Mouse (Mus musculus) midbrain, embryonic 16.5 days (tissue): ENCODE results near the gene Lgals8. TPM values are rescaled to one million over a fixed set of nuclear protein-coding genes. Genes with fewer than 3 reads are reported as not detected.
A peak's percentile ranks its signal among the peaks of the same experiment; 100 is the strongest.

Source experiments
- ATAC-seq: fragments of 200-750 bp; cut with Nextera tagmentation; 2 replicates; pipeline ENCODE4 v1.8.0; 2017; ENCODE audit warnings: moderate TSS enrichment
- H3K27ac ChIP-seq: fragments of 300-500 bp; sonication (generic); 2 replicates; pipeline ENCODE4 v1.5.1; 2014; ENCODE audit warnings: mild to moderate bottlenecking, low read length, mixed read lengths
- H3K27me3 ChIP-seq: fragments of 300-500 bp; sonication (generic); 2 replicates; pipeline ENCODE4 v1.6.1; 2014; ENCODE audit warnings: low read depth, low read length, mixed read lengths; ENCODE audit not compliant: control insufficient read depth, insufficient read depth
- H3K36me3 ChIP-seq: fragments of 300-500 bp; sonication (generic); 2 replicates; pipeline ENCODE4 v1.6.1; 2014; ENCODE audit warnings: mild to moderate bottlenecking, low read length, moderate library complexity, mixed read lengths; ENCODE audit not compliant: control insufficient read depth, insufficient read depth
- H3K4me1 ChIP-seq: fragments of 300-500 bp; sonication (generic); 2 replicates; pipeline ENCODE4 v1.6.1; 2014; ENCODE audit warnings: mild to moderate bottlenecking, low read length, mixed read lengths; ENCODE audit not compliant: control insufficient read depth, insufficient read depth
- H3K4me2 ChIP-seq: fragments of 300-500 bp; sonication (generic); 2 replicates; pipeline ENCODE4 v1.6.1; 2014; ENCODE audit warnings: mild to moderate bottlenecking, low read length, mixed read lengths
- H3K4me3 ChIP-seq: fragments of 300-500 bp; sonication (generic); 2 replicates; pipeline ENCODE4 v1.5.1; 2014; ENCODE audit warnings: low read depth, mild to moderate bottlenecking, low read length, moderate library complexity, mixed read lengths
- H3K9ac ChIP-seq: fragments of 300-500 bp; sonication (generic); 2 replicates; pipeline ENCODE4 v1.6.1; 2014; ENCODE audit warnings: low read depth, low read length, mixed read lengths
- H3K9me3 ChIP-seq: fragments of 300-500 bp; sonication (generic); replicated peaks from 2 replicates; pipeline ENCODE4 v1.6.1; 2014; ENCODE audit warnings: mild to moderate bottlenecking, low read length, mixed read lengths; ENCODE audit not compliant: control insufficient read depth, poor library complexity, severe bottlenecking
- WGBS: fragments of 180-500 bp; shearing (Covaris S2); extraction: QIAGEN DNeasy Blood & Tissue Kit; methylation state at CpG from one replicate; pipeline ENCODE4 v1.1.7; 2014; 5-methylcytosine and 5-hydroxymethylcytosine counted together
- polyA plus RNA-seq: library from polyadenylated mRNA; unstranded; fragments of >200 nt; fragmentation: Nextera tagmentation; extraction: Ambion mirVana; gene quantifications from 2 replicates; pipeline ENCODE4 v1.2.1, GENCODE M21; 2015

Gene Lgals8
- polyA plus RNA-seq, 1 experiment from 2014 or later: 22.3 TPM

DNA sequence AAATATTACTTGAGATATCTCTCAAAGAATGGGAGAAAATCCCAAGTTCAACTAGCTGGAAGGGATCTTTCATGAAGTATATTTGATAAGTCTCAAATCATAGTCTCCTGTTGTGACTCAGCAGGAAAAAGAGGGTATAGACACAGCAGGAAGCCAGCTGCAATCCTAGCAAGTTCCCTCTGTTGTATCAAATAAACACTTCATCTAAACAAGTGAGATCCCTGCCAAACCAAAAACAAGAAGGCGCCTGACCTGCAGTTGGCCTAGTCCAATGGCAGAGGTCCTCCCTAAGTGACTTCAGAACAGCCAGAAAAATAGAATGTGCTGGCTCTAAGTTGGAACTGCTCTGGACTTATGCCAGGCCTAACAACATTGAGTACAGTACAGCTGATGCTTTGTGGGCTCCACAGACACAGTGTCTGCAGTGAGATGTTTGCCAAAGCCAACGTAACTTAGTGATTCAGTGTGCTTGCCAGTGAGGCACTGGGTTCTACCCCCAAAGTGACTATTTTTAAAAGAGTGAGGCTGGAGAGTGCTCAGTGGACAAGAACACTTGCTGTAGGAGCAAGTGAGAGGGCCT lies 22.6 kb downstream of the Lgals8 start:
- Histone ChIP-seq H3K4me3 (no peak overlapping the region), H3K4me1 (no peaks in the 10 kb centered on the region), H3K36me3 (peaks cover 31% of the 10 kb centered on the region), H3K9me3 (no peaks in the 10 kb centered on the region), H3K4me2 (no peak overlapping the region), H3K27ac (no peak overlapping the region), H3K27me3 (no peaks in the 10 kb centered on the region), H3K9ac (no peak overlapping the region)
- peak; percentile 66; the same call in 1 of the 2 replicates for ATAC-seq
- WGBS: 89% methylated on average over 2 of the region's 2 CpGs

DNA sequence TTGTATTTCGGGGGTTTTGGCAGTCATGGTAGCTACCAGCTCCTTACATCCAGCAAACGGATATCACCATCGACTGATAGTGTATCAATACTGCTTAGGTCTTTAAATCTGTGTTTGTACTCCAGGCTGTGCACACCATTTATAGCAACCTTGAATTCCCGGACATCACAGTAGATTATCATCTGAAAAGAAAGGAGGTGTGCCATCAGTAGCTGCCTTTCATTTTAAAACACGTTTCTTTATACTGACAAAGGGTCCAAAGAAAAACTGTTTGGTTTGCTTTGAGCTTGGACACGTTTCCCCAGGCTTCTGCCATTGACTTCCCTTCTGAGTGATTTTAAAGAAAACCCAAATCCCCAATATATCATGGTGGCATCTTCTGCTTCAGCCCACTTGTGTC lies 23.9 kb downstream of the Lgals8 start:
- H3K27me3 ChIP-seq: no peaks in the 10 kb centered on the region
- no peak overlapping the region for H3K4me2 ChIP-seq
- H3K4me1 ChIP-seq: no peaks in the 10 kb centered on the region
- H3K9ac ChIP-seq: no peak overlapping the region
- H3K36me3 ChIP-seq: peaks cover 28% of the 10 kb centered on the region
- ATAC-seq: no peak
- no peak overlapping the region for H3K4me3 ChIP-seq
- 89% methylated on average over 6 of the region's 6 CpGs for WGBS
- no peaks in the 10 kb centered on the region for H3K9me3 ChIP-seq
- no peak overlapping the region for H3K27ac ChIP-seq

DNA sequence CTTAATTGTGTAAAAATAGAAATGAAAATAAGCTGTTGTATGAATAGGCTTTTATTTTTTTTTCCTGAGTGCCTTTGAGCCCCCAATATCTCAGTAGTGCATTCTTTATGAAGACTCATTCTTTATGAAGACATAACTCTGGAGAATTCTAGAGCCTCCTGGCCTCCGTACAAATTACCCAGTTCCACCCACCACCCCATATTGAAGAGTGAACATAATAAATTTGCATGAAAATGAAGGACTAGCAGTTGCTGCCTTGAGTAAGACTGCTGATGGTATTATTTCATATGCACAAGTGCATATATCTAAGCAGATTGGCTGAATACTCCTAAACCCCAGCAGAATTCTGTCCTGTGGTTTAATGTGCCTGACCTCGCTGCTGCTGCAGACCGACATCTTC lies 25.2 kb downstream of the Lgals8 start:
- WGBS: 89% methylated on average over 3 of the region's 3 CpGs
- Histone ChIP-seq H3K4me2 (no peak overlapping the region), H3K27me3 (no peaks in the 10 kb centered on the region), H3K4me1 (no peaks in the 10 kb centered on the region), H3K4me3 (no peak overlapping the region), H3K27ac (no peak overlapping the region), H3K36me3 (peaks cover 37% of the 10 kb centered on the region), H3K9me3 (no peaks in the 10 kb centered on the region), H3K9ac (no peak overlapping the region)
- no peak for ATAC-seq

GRCm38 (mm10) chr13:12433843-12434242 lies 30.9 kb downstream of the Lgals8 start:
- no peak for ATAC-seq
- no peaks in the 10 kb centered on the region for H3K9me3 ChIP-seq
- WGBS: 93% methylated on average over 5 of the region's 5 CpGs
- H3K4me1 ChIP-seq: no peaks in the 10 kb centered on the region
- H3K27ac ChIP-seq: no peak overlapping the region
- peaks cover 62% of the 10 kb centered on the region for H3K36me3 ChIP-seq
- H3K9ac ChIP-seq: no peak overlapping the region
- no peaks in the 10 kb centered on the region for H3K27me3 ChIP-seq
- H3K4me3 ChIP-seq: no peak overlapping the region
- no peak overlapping the region for H3K4me2 ChIP-seq

DNA sequence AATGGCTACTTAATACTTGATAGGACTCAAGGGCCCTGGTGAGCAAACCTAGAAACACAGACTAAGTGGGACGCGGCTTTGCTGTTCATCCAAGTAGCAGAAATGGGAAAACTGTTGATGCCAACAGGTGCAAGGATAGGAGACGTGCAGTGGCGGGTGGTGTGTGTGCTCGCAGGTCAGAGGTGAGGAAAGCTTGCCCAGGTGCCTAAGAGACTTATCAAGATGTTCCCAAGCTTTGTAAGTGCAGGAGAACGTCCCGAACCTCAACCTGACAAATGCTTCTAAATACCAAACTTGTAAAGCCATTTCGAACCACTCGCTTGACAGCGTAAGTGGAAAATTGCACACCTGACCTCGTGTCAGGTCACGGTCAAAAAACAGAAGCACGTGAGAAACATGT lies 36.2 kb downstream of the Lgals8 start:
- ATAC-seq: no peak
- 99% methylated on average over 13 of the region's 13 CpGs for WGBS
- Histone ChIP-seq H3K9ac (no peak overlapping the region), H3K36me3 (peaks cover 50% of the 10 kb centered on the region), H3K4me2 (no peak overlapping the region), H3K27ac (no peak overlapping the region), H3K9me3 (no peaks in the 10 kb centered on the region), H3K4me1 (no peaks in the 10 kb centered on the region), H3K4me3 (no peak overlapping the region), H3K27me3 (no peaks in the 10 kb centered on the region)

DNA sequence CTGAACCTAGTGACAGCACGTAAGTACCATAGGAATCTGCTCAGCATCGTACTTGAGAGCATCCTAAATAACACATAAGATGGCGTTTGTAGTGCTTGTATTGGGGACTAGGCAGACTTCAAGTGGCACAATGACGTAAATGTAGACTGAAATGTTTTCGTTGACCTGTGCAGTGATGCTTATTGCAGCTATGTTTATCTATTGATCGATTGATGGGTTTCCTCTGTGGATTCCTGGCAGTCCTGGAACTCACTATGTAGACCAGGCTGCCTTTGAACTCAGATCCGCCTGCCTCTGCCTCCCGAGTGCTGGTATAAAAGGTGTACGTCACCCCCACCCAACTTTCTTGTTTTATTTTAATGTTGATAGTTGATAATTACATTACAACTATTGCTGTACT lies 44.1 kb downstream of the Lgals8 start:
- Histone ChIP-seq H3K9me3 (no peaks in the 10 kb centered on the region), H3K4me1 (no peaks in the 10 kb centered on the region), H3K27ac (no peak overlapping the region), H3K9ac (no peak overlapping the region), H3K27me3 (no peaks in the 10 kb centered on the region), H3K4me2 (no peak overlapping the region), H3K36me3 (peaks cover 51% of the 10 kb centered on the region), H3K4me3 (no peak overlapping the region)
- 97% methylated on average over 9 of the region's 9 CpGs for WGBS
- no peak for ATAC-seq

DNA sequence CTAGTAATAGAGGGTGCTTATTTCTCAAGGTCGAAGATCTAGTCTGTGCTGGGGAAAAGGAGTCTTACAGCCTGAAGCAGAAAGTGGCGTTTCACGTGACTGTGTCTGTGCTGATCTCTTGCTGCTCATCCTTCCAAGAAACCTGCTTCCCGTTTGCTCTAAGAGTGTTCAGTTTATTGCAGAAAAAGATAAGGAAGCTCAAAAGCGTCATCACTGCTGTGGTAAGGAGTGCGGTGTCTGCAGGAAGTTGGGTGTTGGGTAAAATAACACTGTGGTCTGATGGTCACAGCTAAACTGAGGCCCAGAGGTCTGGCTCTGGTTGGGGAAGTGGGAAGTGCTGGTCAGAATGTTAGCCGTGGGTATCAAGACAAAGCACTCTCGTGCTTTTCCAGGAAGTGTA lies 52.7 kb downstream of the Lgals8 start:
- H3K4me2 ChIP-seq: no peak overlapping the region
- ATAC-seq: no peak
- H3K4me3 ChIP-seq: no peak overlapping the region
- no peaks in the 10 kb centered on the region for H3K9me3 ChIP-seq
- H3K4me1 ChIP-seq: no peaks in the 10 kb centered on the region
- no peaks in the 10 kb centered on the region for H3K27me3 ChIP-seq
- peaks cover 46% of the 10 kb centered on the region for H3K36me3 ChIP-seq
- no peak overlapping the region for H3K9ac ChIP-seq
- no peak overlapping the region for H3K27ac ChIP-seq
- WGBS: 96% methylated on average over 8 of the region's 8 CpGs

- Histone ChIP-seq H3K4me1 (no peaks in the 10 kb centered on the region), H3K4me3 (no peak overlapping the region), H3K27me3 (no peaks in the 10 kb centered on the region), H3K4me2 (no peak overlapping the region), H3K27ac (no peak overlapping the region), H3K9ac (no peak overlapping the region), H3K9me3 (no peaks in the 10 kb centered on the region), H3K36me3 (peaks cover 21% of the 10 kb centered on the region)
- WGBS: 90% methylated on average over 9 of the region's 9 CpGs
- no peak for ATAC-seq
Observed at GRCm38 (mm10) chr13:12408343-12409066, 56.2 kb downstream of the Lgals8 start.

- peak overlapping the region; percentile 95 for H3K4me2 ChIP-seq
- ATAC-seq: peak; percentile 43; the same call in 1 of the 2 replicates
- H3K9me3 ChIP-seq: no peaks in the 10 kb centered on the region
- H3K4me3 ChIP-seq: peak overlapping the region; percentile 61
- peak overlapping the region; percentile 28 for H3K9ac ChIP-seq
- 0% methylated on average over 23 of the region's 23 CpGs for WGBS
- H3K36me3 ChIP-seq: peaks cover 4% of the 10 kb centered on the region; the same call in 1 of the 2 replicates
- peaks cover 8% of the 10 kb centered on the region for H3K27me3 ChIP-seq
- peaks cover 10% of the 10 kb centered on the region for H3K4me1 ChIP-seq
- no peak overlapping the region for H3K27ac ChIP-seq
Observed at GRCm38 (mm10) chr13:12395571-12395970, 69.2 kb downstream of the Lgals8 start.
